Mouse (Mus musculus): Measurements from ENCODE around the gene Mettl24.

DNA sequence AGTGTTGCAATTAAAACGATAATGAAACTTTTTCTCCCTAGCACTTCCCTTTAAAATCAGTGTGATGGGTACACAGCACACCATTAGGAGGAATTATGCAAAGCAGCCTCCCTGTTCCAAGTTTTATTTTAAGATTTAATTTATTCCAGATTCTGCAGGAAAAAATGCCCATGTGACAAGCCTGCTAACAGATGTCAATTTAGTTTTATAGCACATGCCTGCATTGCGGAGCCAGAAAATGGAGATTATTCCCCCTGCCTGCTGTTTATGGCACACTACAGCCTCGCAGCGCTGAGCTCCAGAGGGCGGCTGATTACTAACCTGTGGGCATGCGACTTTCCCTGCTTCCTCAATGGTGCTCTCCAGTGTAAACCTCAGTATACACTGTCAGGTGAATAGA lies 79.5 kb downstream of the Mettl24 start:
- TF ChIP-seq MYOG (IDR thresholded peaks at IDR 0.05; ENCODE audit: control insufficient read depth in 1 of 3, insufficient read depth in 1 of 3, insufficient read length in 2 of 3, low read depth in 2 of 3) (no peak), E2F4 (IDR thresholded peaks at IDR 0.05; ENCODE audit: insufficient read depth) (no peak), MAX (IDR thresholded peaks at IDR 0.05; ENCODE audit: low read depth) (no peak), POLR2A (IDR thresholded peaks at IDR 0.05; ENCODE audit: insufficient read length, low read depth) (no peak), TCF12 (IDR thresholded peaks at IDR 0.05; ENCODE audit: insufficient read depth, poor library complexity, severe bottlenecking) (no peak), MYOD1 (IDR thresholded peaks at IDR 0.05; ENCODE audit: control insufficient read depth in 1 of 3, insufficient read length in 2 of 3, low read depth in 2 of 3) (no peak), USF1 (IDR thresholded peaks at IDR 0.05; ENCODE audit: low read depth) (no peak), SRF (IDR thresholded peaks at IDR 0.05; ENCODE audit: control insufficient read depth, insufficient read length, low read depth) (no peak), POLR2AphosphoS2 (IDR thresholded peaks at IDR 0.05; ENCODE audit: insufficient read length, low read depth) (no peak)

Data from myocyte (in vitro differentiated cells).